ENCODE assay signal across 8 mouse cellular contexts in genomic region chr10:69845749-69846148, GRCm38 (mm10).
DNase-seq lines count a peak whose midpoint lies in the region; ATAC-seq lines count a peak whose summit lies in the region.

No protein-coding gene starts in this region.

- H3K27ac ChIP-seq in hindbrain, embryonic 15.5 days (replicated peaks) = no peak overlapping the region
- H3K27ac ChIP-seq in liver, embryonic 13.5 days = no peak overlapping the region
- peak overlapping the region; percentile 4; the same call in 1 of the 2 replicates for H3K27ac ChIP-seq in neural tube, embryonic 15.5 days (replicated peaks)

- no peak overlapping the region for H3K4me2 ChIP-seq in hindbrain, embryonic 15.5 days
- H3K4me2 ChIP-seq in liver, embryonic 13.5 days = no peak overlapping the region
- H3K4me2 ChIP-seq in neural tube, embryonic 15.5 days = no peak overlapping the region

- H3K9ac ChIP-seq in hindbrain, embryonic 15.5 days = no peak overlapping the region
- H3K9ac ChIP-seq in liver, embryonic 13.5 days = no peak overlapping the region
- no peak overlapping the region for H3K9ac ChIP-seq in neural tube, embryonic 15.5 days (replicated peaks)

- no peaks in the 10 kb centered on the region for H3K27me3 ChIP-seq in hindbrain, embryonic 15.5 days
- no peaks in the 10 kb centered on the region for H3K27me3 ChIP-seq in liver, embryonic 13.5 days
- H3K27me3 ChIP-seq in neural tube, embryonic 15.5 days (replicated peaks) = no peaks in the 10 kb centered on the region

- 33% methylated on average over 4 of the region's 4 CpGs for WGBS in hindbrain, embryonic 15.5 days
- 25% methylated on average over 4 of the region's 4 CpGs for WGBS in liver, embryonic 13.5 days (ENCODE audit: insufficient replicate concordance)
- WGBS in neural tube, embryonic 15.5 days = 43% methylated on average over 4 of the region's 4 CpGs

- peaks cover 4% of the 10 kb centered on the region; the same call in 1 of the 2 replicates for H3K36me3 ChIP-seq in hindbrain, embryonic 15.5 days
- no peaks in the 10 kb centered on the region for H3K36me3 ChIP-seq in liver, embryonic 13.5 days
- peaks cover 10% of the 10 kb centered on the region; the same call in 1 of the 2 replicates for H3K36me3 ChIP-seq in neural tube, embryonic 15.5 days

- peak; percentile 43 for DNase-seq in right cerebral cortex, postnatal 25 days
- DNase-seq in right cerebral cortex, postnatal 36 days (ENCODE audit: low spot score in 2 of 2) = no peak
- peak; percentile 36 for DNase-seq in brain, embryonic 18.5 days (ENCODE audit: low read depth, low spot score)
- peak; percentile 36 for DNase-seq in fibroblast of lung, adult 2 months (ENCODE audit: low read depth)
- DNase-seq in liver, embryonic 13.5 days = peak; percentile 19
- no peak for DNase-seq in frontal cortex, postnatal 14 days (ENCODE audit: low spot score in 2 of 2)

- no peak overlapping the region for H3K4me3 ChIP-seq in hindbrain, embryonic 15.5 days
- no peak overlapping the region for H3K4me3 ChIP-seq in liver, embryonic 13.5 days (replicated peaks)
- H3K4me3 ChIP-seq in neural tube, embryonic 15.5 days (replicated peaks) = no peak overlapping the region

- ATAC-seq in hindbrain, embryonic 15.5 days (ENCODE audit: low FRiP score, low read depth) = peak; percentile 47
- peak; percentile 62; the same call in 1 of the 2 replicates for ATAC-seq in liver, embryonic 13.5 days (ENCODE audit: low read depth)
- peak; percentile 74 for ATAC-seq in neural tube, embryonic 15.5 days (ENCODE audit: low FRiP score)

- H3K4me1 ChIP-seq in hindbrain, embryonic 15.5 days (replicated peaks) = no peaks in the 10 kb centered on the region
- H3K4me1 ChIP-seq in liver, embryonic 13.5 days (replicated peaks) = no peaks in the 10 kb centered on the region
- H3K4me1 ChIP-seq in neural tube, embryonic 15.5 days = peaks cover 2% of the 10 kb centered on the region; the same call in 1 of the 2 replicates

- no peaks in the 10 kb centered on the region for H3K9me3 ChIP-seq in hindbrain, embryonic 15.5 days
- no peaks in the 10 kb centered on the region for H3K9me3 ChIP-seq in liver, embryonic 13.5 days (replicated peaks)
- H3K9me3 ChIP-seq in neural tube, embryonic 15.5 days (replicated peaks) = no peaks in the 10 kb centered on the region

Comparison
In these comparisons a context has a peak if more than half of its experiments do, and no peak if none do; other contexts are left out.
1. DNase-seq: peak in right cerebral cortex, postnatal 25 days (single experiment), brain, embryonic 18.5 days (single experiment), fibroblast of lung, adult 2 months (single experiment) and liver, embryonic 13.5 days (single experiment); none in right cerebral cortex, postnatal 36 days (0 of 2) and frontal cortex, postnatal 14 days (0 of 2).
2. Peak in every context shown above with its lines, with median percentiles within 50 percentile points of each other: ATAC-seq.